Mouse (Mus musculus) myocyte (in vitro differentiated cells): Measurements from ENCODE around the gene Ttc12.

Experiments used
- CEBPB ChIP-seq: IDR thresholded peaks from 2 replicates; pipeline ENCODE4 v1.6.1; 2011; ENCODE audit warnings: mild to moderate bottlenecking, moderate library complexity; ENCODE audit not compliant: poor library complexity, insufficient read depth, severe bottlenecking
- E2F4 ChIP-seq: IDR thresholded peaks from one replicate; pipeline ENCODE4 v1.6.1; 2011; ENCODE audit warnings: mild to moderate bottlenecking, control low read depth, moderate library complexity; ENCODE audit not compliant: insufficient read depth
- MAX ChIP-seq: IDR thresholded peaks from one replicate; pipeline ENCODE4 v1.6.1; 2011; ENCODE audit warnings: low read depth, mild to moderate bottlenecking, control low read depth
- MYOD1 ChIP-seq, 3 experiments: IDR thresholded peaks; one replicate each; pipeline ENCODE4 v1.6.1; 2011; ENCODE audit warnings: control low read depth in 2 of 3, low read depth in 2 of 3, mild to moderate bottlenecking in 2 of 3, moderate library complexity in 1 of 3; ENCODE audit not compliant: insufficient read length in 2 of 3, control insufficient read depth in 1 of 3
- MYOG ChIP-seq, 3 experiments: IDR thresholded peaks; one replicate each; pipeline ENCODE4 v1.6.1; 2011; ENCODE audit warnings: control low read depth in 2 of 3, low read depth in 2 of 3, mild to moderate bottlenecking in 2 of 3; ENCODE audit not compliant: insufficient read length in 2 of 3, control insufficient read depth in 1 of 3, insufficient read depth in 1 of 3
- POLR2A ChIP-seq: IDR thresholded peaks from one replicate; pipeline ENCODE4 v1.6.1; 2011; ENCODE audit warnings: low read depth, mild to moderate bottlenecking, control low read depth, moderate library complexity; ENCODE audit not compliant: insufficient read length
- POLR2AphosphoS2 ChIP-seq: IDR thresholded peaks from one replicate; pipeline ENCODE4 v1.6.1; 2011; ENCODE audit warnings: low read depth, control low read depth; ENCODE audit not compliant: insufficient read length
- REST ChIP-seq: IDR thresholded peaks from one replicate; pipeline ENCODE4 v1.6.1; 2011; ENCODE audit warnings: mild to moderate bottlenecking, control low read depth, moderate library complexity; ENCODE audit not compliant: insufficient read depth, insufficient read length
- SRF ChIP-seq: IDR thresholded peaks from one replicate; pipeline ENCODE4 v1.6.1; 2011; ENCODE audit warnings: low read depth; ENCODE audit not compliant: control insufficient read depth, insufficient read length
- TCF12 ChIP-seq: IDR thresholded peaks from one replicate; pipeline ENCODE4 v1.6.1; 2011; ENCODE audit warnings: mild to moderate bottlenecking, control low read depth; ENCODE audit not compliant: poor library complexity, insufficient read depth, severe bottlenecking
- TCF3 ChIP-seq: IDR thresholded peaks from one replicate; pipeline ENCODE4 v1.6.1; 2011; ENCODE audit warnings: low read depth, control low read depth; ENCODE audit not compliant: insufficient read length
- USF1 ChIP-seq: IDR thresholded peaks from one replicate; pipeline ENCODE4 v1.6.1; 2011; ENCODE audit warnings: low read depth, mild to moderate bottlenecking, control low read depth, moderate library complexity

DNA sequence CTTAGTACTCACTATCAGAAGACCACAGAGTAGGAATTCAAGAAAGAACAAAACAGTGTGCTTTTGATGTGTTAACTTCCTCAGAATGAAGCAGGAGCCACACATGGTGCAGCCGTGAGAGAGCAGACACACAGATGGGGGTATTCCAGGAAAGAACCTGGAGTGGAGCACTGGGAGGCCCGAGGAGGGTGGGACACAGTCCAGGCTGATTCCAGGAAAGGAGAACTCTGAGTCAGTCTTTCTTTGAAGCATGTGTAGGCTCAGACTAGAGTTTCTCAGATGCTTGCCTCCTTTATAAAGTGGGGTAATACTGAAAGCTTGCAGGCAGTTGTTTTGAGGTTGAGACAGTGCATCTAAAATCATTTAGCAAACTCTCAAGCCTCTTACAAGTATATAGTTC lies 93.8 kb downstream of the Ttc12 start:
- no peak for TF ChIP-seq USF1
- no peak for TF ChIP-seq POLR2A
- TF ChIP-seq TCF12, result no peak
- no peak for TF ChIP-seq REST
- TF ChIP-seq CEBPB, result no peak
- no peak for TF ChIP-seq E2F4
- no peak for TF ChIP-seq POLR2AphosphoS2
- no peak for TF ChIP-seq MYOG (IDR thresholded peaks at IDR 0.05; ENCODE audit: control insufficient read depth in 1 of 3, insufficient read depth in 1 of 3, insufficient read length in 2 of 3, low read depth in 2 of 3)
- no peak for TF ChIP-seq MAX
- no peak for TF ChIP-seq TCF3
- no peak for TF ChIP-seq SRF
- TF ChIP-seq MYOD1 (IDR thresholded peaks at IDR 0.05; ENCODE audit: control insufficient read depth in 1 of 3, insufficient read length in 2 of 3, low read depth in 2 of 3), result no peak
